Mouse (Mus musculus) liver, embryonic 12.5 days (tissue): ENCODE measurements at regions not wholly inside any gene's neighbourhood (a gene's known extent, or its start where the extent isn't known, plus 50 kb on each side); places are given as distances from the start of the nearest gene placed in this dataset.

Experiments
- ATAC-seq: fragments of 200-750 bp; cut with Nextera tagmentation; 2 replicates; pipeline ENCODE4 v1.8.0; 2017; ENCODE audit warnings: moderate number of reproducible peaks, mild to moderate bottlenecking, moderate library complexity
- H3K27ac ChIP-seq: fragments of 300-500 bp; sonication (generic); 2 replicates; pipeline ENCODE4 v1.5.1; 2016; ENCODE audit warnings: mild to moderate bottlenecking
- H3K27me3 ChIP-seq: fragments of 300-500 bp; sonication (generic); replicated peaks from 2 replicates; pipeline ENCODE4 v1.6.1; 2016; ENCODE audit warnings: mild to moderate bottlenecking, moderate library complexity
- H3K36me3 ChIP-seq: fragments of 300-500 bp; sonication (generic); 2 replicates; pipeline ENCODE4 v1.6.1; 2016; ENCODE audit warnings: mild to moderate bottlenecking, moderate library complexity
- H3K4me1 ChIP-seq: fragments of 300-500 bp; sonication (generic); 2 replicates; pipeline ENCODE4 v1.6.1; 2016
- H3K4me2 ChIP-seq: fragments of 300-500 bp; sonication (generic); 2 replicates; pipeline ENCODE4 v1.6.1; 2016; ENCODE audit warnings: mild to moderate bottlenecking, moderate library complexity
- H3K4me3 ChIP-seq: fragments of 300-500 bp; sonication (generic); 2 replicates; pipeline ENCODE4 v1.5.1; 2016; ENCODE audit warnings: mild to moderate bottlenecking, moderate library complexity
- H3K9ac ChIP-seq: fragments of 300-500 bp; sonication (generic); 2 replicates; pipeline ENCODE4 v1.6.1; 2016; ENCODE audit warnings: mild to moderate bottlenecking, moderate library complexity
- H3K9me3 ChIP-seq: fragments of 300-500 bp; sonication (generic); replicated peaks from 2 replicates; pipeline ENCODE4 v1.6.1; 2016; ENCODE audit warnings: mild to moderate bottlenecking, moderate library complexity
- WGBS: fragments of 180-500 bp; shearing (Covaris S2); methylation state at CpG from one replicate; pipeline ENCODE4 v1.1.7; 2016; ENCODE audit not compliant: insufficient replicate concordance; 5-methylcytosine and 5-hydroxymethylcytosine counted together

- Histone ChIP-seq H3K4me3 (no peak overlapping the region), H3K4me2 (no peak overlapping the region), H3K9me3 (no peaks in the 10 kb centered on the region), H3K36me3 (no peaks in the 10 kb centered on the region), H3K4me1 (no peaks in the 10 kb centered on the region), H3K27ac (no peak overlapping the region), H3K9ac (no peak overlapping the region), H3K27me3 (no peaks in the 10 kb centered on the region)
- WGBS, result 41% methylated on average over 1 of the region's 1 CpGs
- ATAC-seq, result no peak
These were observed 88.2 kb downstream of the Chst1 start for GRCm38 (mm10) chr2:92687702-92688101.

GRCm38 (mm10) chr2:92689203-92689602 is 89.7 kb downstream of the Chst1 start:
- H3K4me2 ChIP-seq, result no peak overlapping the region
- H3K36me3 ChIP-seq, result no peaks in the 10 kb centered on the region
- H3K27me3 ChIP-seq, result no peaks in the 10 kb centered on the region
- no peaks in the 10 kb centered on the region for H3K9me3 ChIP-seq
- H3K9ac ChIP-seq, result no peak overlapping the region
- WGBS, result 52% methylated on average over 2 of the region's 2 CpGs
- no peak for ATAC-seq
- H3K27ac ChIP-seq, result no peak overlapping the region
- no peak overlapping the region for H3K4me3 ChIP-seq
- no peaks in the 10 kb centered on the region for H3K4me1 ChIP-seq

DNA sequence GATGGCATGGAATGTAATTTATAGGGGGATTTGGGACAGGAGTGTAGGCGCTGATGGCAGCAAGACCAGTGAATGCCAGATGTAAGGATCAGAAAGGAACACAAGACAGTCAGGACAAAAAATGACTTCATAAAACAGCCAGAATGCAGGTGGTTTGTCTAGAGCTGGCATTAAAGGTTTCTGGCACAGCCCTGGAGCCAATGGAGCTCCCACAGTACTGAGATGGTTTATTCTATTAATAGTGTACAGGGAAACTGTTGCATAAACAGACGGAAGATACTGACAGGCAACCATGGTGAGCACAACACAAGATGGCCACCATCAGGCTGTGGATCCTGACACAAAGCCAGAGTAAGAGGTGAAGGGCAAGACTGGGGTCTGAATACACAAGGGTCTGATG is 90.8 kb downstream of the Chst1 start:
- H3K9me3 ChIP-seq, result no peaks in the 10 kb centered on the region
- no peaks in the 10 kb centered on the region for H3K36me3 ChIP-seq
- no peak overlapping the region for H3K4me2 ChIP-seq
- no peak overlapping the region for H3K27ac ChIP-seq
- H3K9ac ChIP-seq, result no peak overlapping the region
- H3K27me3 ChIP-seq, result no peaks in the 10 kb centered on the region
- WGBS, result 57% methylated on average over 2 of the region's 2 CpGs
- no peak for ATAC-seq
- no peak overlapping the region for H3K4me3 ChIP-seq
- H3K4me1 ChIP-seq, result no peaks in the 10 kb centered on the region

DNA sequence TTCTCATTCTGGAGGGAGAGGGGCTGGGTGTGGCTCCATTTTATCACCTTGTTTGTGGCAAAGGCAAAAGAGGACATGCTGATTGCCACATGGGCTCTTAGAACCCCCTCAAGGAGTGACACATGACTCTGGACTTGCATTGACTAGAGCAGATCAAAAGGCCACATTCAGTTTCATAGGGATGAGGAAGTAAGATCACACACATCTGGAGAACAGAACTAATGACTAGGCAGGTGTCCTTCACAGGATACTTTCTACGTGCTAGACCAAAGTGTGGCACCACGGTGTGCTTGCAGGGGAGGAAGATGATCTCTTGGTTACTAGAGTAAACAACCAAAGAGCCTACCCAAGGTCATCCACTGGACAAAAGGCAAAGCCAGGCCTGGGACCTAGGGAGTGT is 91.9 kb downstream of the Chst1 start:
- ATAC-seq, result no peak
- WGBS, result 58% methylated on average over 2 of the region's 2 CpGs
- H3K27ac ChIP-seq, result no peak overlapping the region

DNA sequence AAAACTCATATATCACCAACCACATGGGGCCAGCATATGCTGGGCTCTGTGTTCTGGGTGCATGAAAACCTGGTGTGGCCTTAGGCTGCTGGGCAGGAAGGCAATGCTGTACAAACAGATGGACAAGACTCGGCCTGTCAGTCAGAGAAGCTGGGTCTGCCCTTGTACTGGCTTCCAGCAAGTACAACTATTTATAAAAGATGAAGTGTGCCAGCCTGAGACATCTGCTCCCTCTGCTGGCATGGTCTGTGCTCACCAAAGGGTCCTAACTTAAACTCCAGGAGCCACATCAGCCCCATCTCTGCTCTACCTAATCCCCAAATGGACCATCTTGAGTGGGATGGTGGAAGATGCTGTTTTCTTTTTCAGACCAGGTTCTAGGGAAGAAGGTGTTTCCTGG is 93.1 kb downstream of the Chst1 start:
- Histone ChIP-seq H3K36me3 (no peaks in the 10 kb centered on the region), H3K4me2 (no peak overlapping the region), H3K27ac (no peak overlapping the region), H3K4me1 (0 out of 2 replicates have a peak, but pooled peaks cover 4% of the 10 kb centered on the region), H3K9me3 (no peaks in the 10 kb centered on the region), H3K4me3 (no peak overlapping the region), H3K9ac (no peak overlapping the region), H3K27me3 (no peaks in the 10 kb centered on the region)
- ATAC-seq, result no peak
- 45% methylated on average over 1 of the region's 1 CpGs for WGBS

More for the DNA sequence above, 91.9 kb downstream of the Chst1 start:
- H3K36me3 ChIP-seq, result no peaks in the 10 kb centered on the region
- no peaks in the 10 kb centered on the region for H3K27me3 ChIP-seq
- H3K4me1 ChIP-seq, result 0 out of 2 replicates have a peak, but pooled peaks cover 4% of the 10 kb centered on the region
- no peaks in the 10 kb centered on the region for H3K9me3 ChIP-seq
- H3K4me3 ChIP-seq, result no peak overlapping the region
- H3K4me2 ChIP-seq, result no peak overlapping the region
- H3K9ac ChIP-seq, result no peak overlapping the region

DNA sequence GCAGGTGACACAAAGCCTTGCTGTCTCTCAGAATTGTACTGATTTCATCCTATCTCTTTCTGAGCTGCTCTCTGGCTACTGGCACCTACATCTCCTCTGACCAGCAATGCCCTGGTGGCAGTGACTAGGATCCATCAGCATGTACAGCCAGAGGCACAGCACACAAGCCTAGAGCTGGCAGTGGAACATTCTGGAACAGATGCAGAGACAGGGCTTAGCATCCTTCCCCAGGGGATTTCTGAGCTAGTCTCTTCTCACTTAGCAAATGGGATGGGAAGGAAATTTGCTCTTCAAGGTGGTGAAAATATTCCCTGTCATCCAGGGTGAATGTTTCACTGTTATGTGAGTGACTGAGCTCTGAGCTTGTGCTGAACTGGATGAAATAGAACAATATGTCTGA is 93.5 kb downstream of the Chst1 start:
- H3K27ac ChIP-seq, result no peak overlapping the region
- H3K27me3 ChIP-seq, result no peaks in the 10 kb centered on the region
- no peak overlapping the region for H3K4me3 ChIP-seq
- no peaks in the 10 kb centered on the region for H3K9me3 ChIP-seq
- ATAC-seq, result no peak
- no peak overlapping the region for H3K9ac ChIP-seq
- 0 out of 2 replicates have a peak, but pooled peaks cover 4% of the 10 kb centered on the region for H3K4me1 ChIP-seq
- no peak overlapping the region for H3K4me2 ChIP-seq
- H3K36me3 ChIP-seq, result no peaks in the 10 kb centered on the region

- Histone ChIP-seq H3K36me3 (no peaks in the 10 kb centered on the region), H3K27me3 (no peaks in the 10 kb centered on the region), H3K4me1 (0 out of 2 replicates have a peak, but pooled peaks cover 4% of the 10 kb centered on the region), H3K9me3 (no peaks in the 10 kb centered on the region), H3K4me2 (no peak overlapping the region), H3K4me3 (no peak overlapping the region), H3K9ac (no peak overlapping the region), H3K27ac (no peak overlapping the region)
- 51% methylated on average over 2 of the region's 2 CpGs for WGBS
- no peak for ATAC-seq
These were observed 95.3 kb downstream of the Chst1 start for GRCm38 (mm10) chr2:92694797-92695196.

DNA sequence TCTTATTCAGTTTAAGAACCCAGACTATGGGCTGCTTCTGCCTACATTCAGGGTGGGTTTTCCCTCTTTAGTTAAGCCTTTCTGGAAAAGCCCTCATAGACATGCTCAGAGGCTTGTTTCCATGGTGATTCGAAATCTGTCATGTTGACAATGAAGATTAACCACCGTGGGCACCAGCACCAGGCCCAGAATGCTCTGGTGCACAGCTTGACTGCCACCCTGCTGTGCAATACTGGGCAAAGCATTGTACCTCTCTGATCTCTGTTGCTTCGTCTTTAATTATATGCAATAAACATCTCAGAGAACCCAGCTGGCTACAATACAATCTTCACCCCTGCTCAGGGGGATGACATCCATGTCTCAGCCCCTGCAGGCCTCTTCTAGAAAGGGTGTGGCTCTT is 96.4 kb downstream of the Chst1 start:
- Histone ChIP-seq H3K9ac (no peak overlapping the region), H3K4me3 (no peak overlapping the region), H3K4me1 (0 out of 2 replicates have a peak, but pooled peaks cover 4% of the 10 kb centered on the region), H3K27ac (no peak overlapping the region), H3K36me3 (no peaks in the 10 kb centered on the region), H3K4me2 (no peak overlapping the region), H3K27me3 (no peaks in the 10 kb centered on the region), H3K9me3 (no peaks in the 10 kb centered on the region)
- WGBS, result 45% methylated on average over 3 of the region's 3 CpGs
- no peak for ATAC-seq

DNA sequence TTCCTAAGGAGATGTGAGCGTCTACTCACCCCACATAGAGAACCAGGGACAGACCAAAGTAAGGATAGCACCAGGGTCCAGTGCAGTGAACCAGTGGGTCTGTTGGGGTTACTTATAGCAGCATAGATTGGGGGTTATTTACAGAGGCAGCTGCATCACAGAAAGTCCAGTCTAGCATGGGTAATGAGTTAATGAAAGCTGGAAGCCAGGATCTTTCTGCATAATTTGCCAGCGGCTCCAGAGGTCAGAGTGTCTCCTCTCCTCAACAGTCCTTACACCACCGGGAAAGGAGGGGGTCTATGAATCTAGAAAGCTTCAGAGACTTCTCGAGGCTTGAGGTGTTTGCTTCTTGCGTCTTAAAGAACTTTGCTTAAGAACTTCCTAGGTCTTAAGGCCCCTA is 98.2 kb downstream of the Chst1 start:
- H3K4me2 ChIP-seq, result no peak overlapping the region
- H3K27ac ChIP-seq, result no peak overlapping the region
- H3K9me3 ChIP-seq, result no peaks in the 10 kb centered on the region
- H3K27me3 ChIP-seq, result no peaks in the 10 kb centered on the region; the same call in 1 of the 2 replicates
- no peak for ATAC-seq
- H3K4me3 ChIP-seq, result no peak overlapping the region
- H3K4me1 ChIP-seq, result 0 out of 2 replicates have a peak, but pooled peaks cover 4% of the 10 kb centered on the region
- H3K9ac ChIP-seq, result no peak overlapping the region
- H3K36me3 ChIP-seq, result no peaks in the 10 kb centered on the region
- 61% methylated on average over 5 of the region's 5 CpGs for WGBS

DNA sequence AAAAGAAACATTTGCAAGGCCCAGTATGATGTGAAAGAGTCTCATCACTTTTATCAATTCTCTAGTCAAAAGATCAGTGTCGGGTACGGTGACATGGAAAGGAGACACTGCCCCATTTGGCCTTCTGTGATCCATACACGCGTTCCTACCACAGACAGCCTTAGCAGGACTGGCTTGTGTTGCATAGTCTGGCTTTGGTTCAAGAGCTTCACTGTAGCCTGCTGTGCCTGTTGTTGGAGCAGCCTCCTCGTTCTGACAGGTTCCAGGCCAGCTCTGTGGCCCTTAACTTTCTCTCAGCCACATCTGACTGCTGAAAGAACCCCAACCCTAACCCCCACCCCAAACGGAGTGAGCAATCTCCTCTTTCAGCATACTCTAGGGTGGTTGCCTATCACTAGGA is 99.9 kb downstream of the Chst1 start:
- H3K4me3 ChIP-seq, result no peak overlapping the region
- no peaks in the 10 kb centered on the region for H3K9me3 ChIP-seq
- no peaks in the 10 kb centered on the region for H3K36me3 ChIP-seq
- 69% methylated on average over 6 of the region's 6 CpGs for WGBS
- H3K4me1 ChIP-seq, result 0 out of 2 replicates have a peak, but pooled peaks cover 4% of the 10 kb centered on the region
- no peak overlapping the region for H3K4me2 ChIP-seq
- no peak overlapping the region for H3K9ac ChIP-seq
- peaks cover 6% of the 10 kb centered on the region; the same call in 1 of the 2 replicates for H3K27me3 ChIP-seq
- no peak for ATAC-seq
- no peak overlapping the region for H3K27ac ChIP-seq

DNA sequence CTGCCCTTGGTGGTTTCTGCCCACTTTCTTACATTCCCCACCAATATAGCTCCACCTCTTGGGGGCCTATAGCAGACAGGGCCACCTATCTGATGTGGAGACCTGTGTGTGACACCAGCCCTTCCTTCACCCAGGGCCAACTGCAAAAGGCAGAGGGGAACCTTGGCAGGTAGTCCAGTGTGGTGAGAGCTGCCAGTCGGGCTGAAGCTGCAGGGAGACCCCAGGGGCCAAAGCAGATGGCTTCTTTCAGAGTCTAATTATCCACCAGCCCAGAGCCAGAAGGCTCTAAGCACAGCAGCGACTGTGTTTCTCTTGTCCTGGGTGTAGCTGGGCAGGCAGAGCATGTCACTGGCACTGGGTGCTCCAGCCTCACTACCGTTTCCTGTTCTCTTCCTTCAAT is 104.5 kb downstream of the Chst1 start:
- no peak overlapping the region for H3K4me3 ChIP-seq
- H3K9ac ChIP-seq, result no peak overlapping the region
- ATAC-seq, result no peak
- H3K4me2 ChIP-seq, result no peak overlapping the region
- 44% methylated on average over 3 of the region's 3 CpGs for WGBS
- no peak overlapping the region for H3K27ac ChIP-seq
- H3K4me1 ChIP-seq, result no peaks in the 10 kb centered on the region
- H3K36me3 ChIP-seq, result no peaks in the 10 kb centered on the region
- peaks cover 11% of the 10 kb centered on the region; the same call in 1 of the 2 replicates for H3K27me3 ChIP-seq
- no peaks in the 10 kb centered on the region for H3K9me3 ChIP-seq

DNA sequence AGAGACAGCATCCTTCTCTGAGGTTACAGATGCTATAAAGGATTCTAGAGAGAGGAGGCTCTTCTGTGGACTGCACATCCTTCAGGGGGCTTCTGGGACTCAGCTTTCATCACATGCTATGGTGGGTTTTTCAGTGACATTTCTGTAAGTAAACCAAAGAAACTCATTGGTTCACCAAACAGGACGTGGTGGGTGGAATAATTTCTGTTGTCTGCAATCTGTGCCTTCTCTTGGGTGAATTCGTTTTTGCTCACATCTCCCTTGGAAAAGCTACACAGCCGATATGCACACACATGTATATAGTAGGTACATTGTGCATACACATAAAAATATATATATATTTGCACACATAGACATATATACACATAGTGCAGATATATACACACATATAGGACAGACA is 110.2 kb downstream of the Chst1 start:
- ATAC-seq, result no peak
- Histone ChIP-seq H3K4me3 (no peak overlapping the region), H3K4me1 (no peaks in the 10 kb centered on the region), H3K36me3 (no peaks in the 10 kb centered on the region), H3K9me3 (no peaks in the 10 kb centered on the region), H3K27ac (no peak overlapping the region), H3K9ac (no peak overlapping the region), H3K4me2 (no peak overlapping the region), H3K27me3 (peaks cover 21% of the 10 kb centered on the region; the same call in 1 of the 2 replicates)
- 56% methylated on average over 3 of the region's 3 CpGs for WGBS

GRCm38 (mm10) chr2:92711122-92711777 is 111.7 kb downstream of the Chst1 start:
- Histone ChIP-seq H3K9ac (no peak overlapping the region), H3K9me3 (no peaks in the 10 kb centered on the region), H3K4me1 (no peaks in the 10 kb centered on the region), H3K4me2 (peak overlapping the region; percentile 29), H3K4me3 (no peak overlapping the region), H3K27ac (no peak overlapping the region), H3K27me3 (peaks cover 21% of the 10 kb centered on the region; the same call in 1 of the 2 replicates), H3K36me3 (no peaks in the 10 kb centered on the region)
- no peak for ATAC-seq
- WGBS, result 18% methylated on average over 15 of the region's 15 CpGs
